Mouse (Mus musculus) heart, adult 8-10 months (tissue): Measurements from ENCODE around the gene Ccdc194. TPM values are rescaled to one million over a fixed set of nuclear protein-coding genes. Genes with fewer than 3 reads are reported as not detected.

ENCODE experiments used
- DNase-seq: peaks from one replicate; pipeline ENCODE4 v3.0.0; 2022; ENCODE audit warnings: low spot score
- total RNA-seq, 4 experiments: library from RNA; stranded (reverse); gene quantifications; 2 replicates each; pipeline ENCODE4 v1.2.4; 2022

Gene Ccdc194
- total RNA-seq, 4 experiments from 2014 or later = not detected

DNA sequence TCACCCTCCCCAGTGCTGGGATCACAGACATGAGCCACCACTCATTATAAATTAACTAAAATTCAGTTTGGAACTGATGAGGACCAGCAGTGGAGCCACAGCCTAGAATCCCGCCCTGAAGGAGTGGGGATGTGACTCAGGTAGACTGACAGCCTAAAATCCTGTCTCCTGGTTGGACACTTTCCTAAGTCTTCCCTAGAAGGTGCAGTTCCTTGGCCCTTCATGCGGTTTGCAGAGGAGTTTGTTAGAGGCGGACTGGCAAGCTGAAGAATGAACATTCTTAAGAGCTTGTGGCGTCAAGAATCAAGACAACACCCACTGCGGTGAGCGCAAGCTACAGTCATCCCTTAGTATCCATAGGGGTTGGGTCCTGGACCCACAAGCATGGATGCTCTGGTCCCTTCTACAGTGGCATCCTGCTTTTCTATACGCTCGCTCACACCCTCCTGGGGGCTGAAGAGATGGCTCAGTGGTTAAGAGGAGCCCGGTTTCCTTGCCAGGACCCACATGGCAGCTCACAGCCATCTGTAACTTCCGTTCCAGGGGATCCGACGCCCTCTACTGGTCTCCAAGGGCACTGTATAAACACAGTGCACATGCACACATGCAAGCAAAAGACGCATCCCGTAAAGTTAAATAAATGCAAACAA, 48.2 kb downstream of the Ccdc194 start:
- DNase-seq = no peak

GRCm38 (mm10) chr8:71476099-71476940, 49.2 kb downstream of the Ccdc194 start:
- peak; percentile 70 for DNase-seq

- no peak for DNase-seq
Observed at GRCm38 (mm10) chr8:71475702-71476075, 49.8 kb downstream of the Ccdc194 start.

- no peak for DNase-seq
Observed at GRCm38 (mm10) chr8:71474785-71475701, 50.5 kb downstream of the Ccdc194 start.

GRCm38 (mm10) chr8:71474344-71474743, 51.2 kb downstream of the Ccdc194 start:
- no peak for DNase-seq

DNA sequence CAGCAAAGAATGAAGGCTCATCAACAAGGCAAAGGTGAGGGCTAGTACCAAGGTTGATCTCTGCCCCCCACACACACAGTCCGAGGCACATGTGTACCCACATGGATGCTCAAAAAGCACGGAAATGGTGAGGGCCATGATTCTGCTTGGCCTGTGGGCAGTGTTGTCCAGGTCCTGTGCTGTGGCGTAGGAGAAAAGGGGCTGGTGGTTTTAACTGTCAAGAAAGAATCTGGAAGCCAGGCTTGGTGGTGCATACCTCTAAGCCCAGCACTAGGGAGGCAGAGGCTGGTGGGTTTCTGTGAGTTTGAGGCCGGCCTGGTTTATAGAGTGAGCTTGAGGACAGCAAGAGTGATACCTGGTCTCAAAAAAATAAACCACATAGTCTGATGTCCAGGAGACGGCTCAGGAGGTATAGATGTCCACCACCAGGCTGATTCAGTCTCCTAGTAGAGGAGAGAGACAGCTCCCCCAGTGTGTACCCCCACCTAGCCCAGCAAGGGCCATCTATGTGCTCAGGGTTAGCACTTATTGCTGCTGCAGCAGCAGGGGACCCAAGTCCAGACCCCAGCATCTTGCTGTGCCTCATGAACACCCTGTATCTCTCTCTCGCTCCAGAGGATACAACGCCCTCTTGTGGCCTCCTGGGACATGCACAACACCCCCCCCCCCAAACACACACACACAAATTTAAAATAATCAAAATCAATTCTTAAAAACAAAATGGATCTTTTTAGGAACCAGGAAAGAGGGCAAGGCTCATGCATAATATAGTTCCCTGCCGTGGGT, 52.7 kb downstream of the Ccdc194 start:
- no peak for DNase-seq

- no peak for DNase-seq
Observed at GRCm38 (mm10) chr8:71471861-71472260, 53.6 kb downstream of the Ccdc194 start.

GRCm38 (mm10) chr8:71470913-71471255, 54.6 kb downstream of the Ccdc194 start:
- no peak for DNase-seq

GRCm38 (mm10) chr8:71470146-71470912, 55.2 kb downstream of the Ccdc194 start:
- DNase-seq = no peak

Other genes with a start within 250 kb of the Ccdc194 start
- gene Use1, start 158.9 kb downstream of the Ccdc194 start, total RNA-seq = 100 to 1,000 TPM; 176 to 184 (median 181) TPM
- gene Ocel1, start 154.4 kb downstream of the Ccdc194 start, total RNA-seq = 10 to 100 TPM; 11.2 to 15.0 (median 13.9) TPM
- 10 to 100 TPM; 44.3 to 52.2 (median 46.2) TPM for gene Nr2f6, start 143.8 kb downstream of the Ccdc194 start, total RNA-seq
- gene Ushbp1, start 129.9 kb downstream of the Ccdc194 start, total RNA-seq = 10 to 100 TPM; 20.8 to 33.7 (median 22.0) TPM
- 10 to 100 TPM; 70.0 to 72.7 (median 71.3) TPM for gene Babam1, start 128.8 kb downstream of the Ccdc194 start, total RNA-seq
- under 1 TPM in 1 of 4 experiments, not detected in 3; 0.11 TPM for gene Ankle1, start 119.7 kb downstream of the Ccdc194 start, total RNA-seq
- 10 to 100 TPM; 21.4 to 29.6 (median 24.8) TPM for gene Abhd8, start 62.1 kb downstream of the Ccdc194 start, total RNA-seq
- gene Mrpl34, start 60.8 kb downstream of the Ccdc194 start, total RNA-seq = 100 to 1,000 TPM; 114 to 128 (median 119) TPM
- 10 to 100 TPM; 31.0 to 37.7 (median 33.8) TPM for gene Dda1, start 56.5 kb downstream of the Ccdc194 start, total RNA-seq
- gene Ano8, start 39.7 kb downstream of the Ccdc194 start, total RNA-seq = 10 to 100 TPM; 14.1 to 17.3 (median 16.1) TPM
- gene Gtpbp3, start 37.6 kb downstream of the Ccdc194 start, total RNA-seq = 10 to 100 TPM; 17.5 to 22.2 (median 19.0) TPM
- gene Plvap, start 14.0 kb downstream of the Ccdc194 start, total RNA-seq = 10 to 100 TPM; 23.8 to 29.1 (median 27.0) TPM
- gene Bst2, start 11.7 kb upstream of the Ccdc194 start, total RNA-seq = 10 to 100 TPM; 13.5 to 18.7 (median 14.2) TPM
- gene Mvb12a, start 17.2 kb upstream of the Ccdc194 start, total RNA-seq = 10 to 100 TPM; 28.8 to 31.5 (median 29.1) TPM
- gene Tmem221, start 33.2 kb upstream of the Ccdc194 start, total RNA-seq = under 1 TPM in 2 of 4 experiments, not detected in 2; 0.16 to 0.25 TPM
- gene Nxnl1, start 40.9 kb upstream of the Ccdc194 start, total RNA-seq = under 1 TPM in 2 of 4 experiments, not detected in 2; 0.14 to 0.19 TPM
- gene Slc27a1, start 43.2 kb upstream of the Ccdc194 start, total RNA-seq = 100 to 1,000 TPM; 192 to 237 (median 204) TPM
- gene Pgls, start 66.5 kb upstream of the Ccdc194 start, total RNA-seq = 10 to 100 TPM; 57.7 to 65.1 (median 62.6) TPM
- 1 to 10 TPM; 1.1 to 1.4 (median 1.2) TPM for gene Fam129c, start 71.9 kb upstream of the Ccdc194 start, total RNA-seq
- gene Colgalt1, start 85.3 kb upstream of the Ccdc194 start, total RNA-seq = 10 to 100 TPM; 38.4 to 41.5 (median 39.9) TPM
- gene Unc13a, start 146.0 kb upstream of the Ccdc194 start, total RNA-seq = 1 to 10 TPM in 1 of 4 experiments, under 1 TPM in 3; 0.49 to 1.4 (median 0.57) TPM
- 10 to 100 TPM in 1 of 4 experiments, 1 to 10 TPM in 3; 6.4 to 10.3 (median 7.6) TPM for gene Jak3, start 150.6 kb upstream of the Ccdc194 start, total RNA-seq
- 1 to 10 TPM; 2.2 to 4.6 (median 2.5) TPM for gene Insl3, start 163.5 kb upstream of the Ccdc194 start, total RNA-seq
- 1 to 10 TPM; 4.0 to 6.9 (median 5.3) TPM for gene B3gnt3, start 176.1 kb upstream of the Ccdc194 start, total RNA-seq
- 1 to 10 TPM in 1 of 4 experiments, under 1 TPM in 3; 0.14 to 1.5 (median 0.68) TPM for gene Fcho1, start 200.0 kb upstream of the Ccdc194 start, total RNA-seq